Mouse (Mus musculus): ENCODE measurements around the gene Lca5l.

Lca5l gene

GRCm38 (mm10) chr16:96191531-96192506 is at the start of gene Lca5l:
Gene Lca5l, minus strand, starts transcription at chr16:96192271.
- in situ Hi-C loops (cut with MseI, MboI): no loop called here

- in situ Hi-C loops (cut with MseI, MboI): no loop called here
These were observed 43.4 kb upstream of the Lca5l start, which contains the start of gene B3galt5 for GRCm38 (mm10) chr16:96235366-96235970. Gene B3galt5, plus strand, starts transcription at chr16:96235801.

- in situ Hi-C loops (cut with MseI, MboI): loop anchor here (5.0 kb wide), 2 partner anchors 108 to 113 kb away; no protein-coding TSS in a partner anchor
These were observed 41.9 kb upstream of the Lca5l start for GRCm38 (mm10) chr16:96233996-96234395.

- in situ Hi-C loops (cut with MseI, MboI): loop anchor here (5.0 kb wide), 2 partner anchors 110 to 115 kb away; no protein-coding TSS in a partner anchor
These were observed 39.9 kb upstream of the Lca5l start for GRCm38 (mm10) chr16:96231974-96232373.

GRCm38 (mm10) chr16:96231251-96231650 is 39.2 kb upstream of the Lca5l start:
- in situ Hi-C loops (cut with MseI, MboI): loop anchor here (5.0 kb wide), 2 partner anchors 111 to 116 kb away; no protein-coding TSS in a partner anchor

- in situ Hi-C loops (cut with MseI, MboI): loop anchor here (5.0 kb wide), 2 partner anchors 112 to 117 kb away; no protein-coding TSS in a partner anchor
These were observed 38.3 kb upstream of the Lca5l start for GRCm38 (mm10) chr16:96230411-96230810.

- in situ Hi-C loops (cut with MseI, MboI): no loop called here
These were observed 37.0 kb upstream of the Lca5l start for GRCm38 (mm10) chr16:96229044-96229555.

- in situ Hi-C loops (cut with MseI, MboI): no loop called here
These were observed 36.4 kb upstream of the Lca5l start for GRCm38 (mm10) chr16:96228438-96228837.

GRCm38 (mm10) chr16:96222452-96222851 is 30.4 kb upstream of the Lca5l start:
- in situ Hi-C loops (cut with MseI, MboI): no loop called here

GRCm38 (mm10) chr16:96221959-96222358 is 29.9 kb upstream of the Lca5l start:
- in situ Hi-C loops (cut with MseI, MboI): no loop called here

GRCm38 (mm10) chr16:96221491-96221890 is 29.4 kb upstream of the Lca5l start:
- in situ Hi-C loops (cut with MseI, MboI): no loop called here

GRCm38 (mm10) chr16:96213027-96213426 is 21.0 kb upstream of the Lca5l start:
- in situ Hi-C loops (cut with MseI, MboI): no loop called here

GRCm38 (mm10) chr16:96210856-96211255 is 18.8 kb upstream of the Lca5l start:
- in situ Hi-C loops (cut with MseI, MboI): no loop called here

GRCm38 (mm10) chr16:96209789-96210188 is 17.7 kb upstream of the Lca5l start:
- in situ Hi-C loops (cut with MseI, MboI): no loop called here

GRCm38 (mm10) chr16:96201485-96202232 is 9.6 kb upstream of the Lca5l start:
- in situ Hi-C loops (cut with MseI, MboI): no loop called here

GRCm38 (mm10) chr16:96200702-96201028 is 8.6 kb upstream of the Lca5l start:
- in situ Hi-C loops (cut with MseI, MboI): no loop called here

GRCm38 (mm10) chr16:96199913-96200701 is 8.0 kb upstream of the Lca5l start, which contains the start of gene Sh3bgr:
Gene Sh3bgr, plus strand, starts transcription at chr16:96200450.
- in situ Hi-C loops (cut with MseI, MboI): no loop called here

- in situ Hi-C loops (cut with MseI, MboI): no loop called here
These were observed 4.5 kb downstream of the Lca5l start for GRCm38 (mm10) chr16:96187619-96188018.

- in situ Hi-C loops (cut with MseI, MboI): no loop called here
These were observed 12.9 kb downstream of the Lca5l start for GRCm38 (mm10) chr16:96179156-96179555.

GRCm38 (mm10) chr16:96175399-96175798 is 16.7 kb downstream of the Lca5l start:
- in situ Hi-C loops (cut with MseI, MboI): no loop called here

- in situ Hi-C loops (cut with MseI, MboI): no loop called here
These were observed 18.4 kb downstream of the Lca5l start for GRCm38 (mm10) chr16:96173648-96174047.

Data from mouse trophoblast stem cell (cell line).